Mouse (Mus musculus): Measurements from ENCODE around the gene Tiam1.

- TF ChIP-seq GATA1 (IDR thresholded peaks at IDR 0.05; ENCODE audit: borderline replicate concordance, low read length) (no peak), FLI1 (IDR thresholded peaks at IDR 0.05; ENCODE audit: low read length) (no peak)
Measured at GRCm38 (mm10) chr16:89870059-89870458, 273.5 kb downstream of the Tiam1 start.

All from megakaryocyte, embryonic 14.5 days (primary cell).